Mouse (Mus musculus) stomach, embryonic 15.5 days (tissue): ENCODE measurements around the gene Ola1. TPM values are rescaled to one million over a fixed set of nuclear protein-coding genes. Genes with fewer than 3 reads are reported as not detected.

ENCODE experiments used
- ATAC-seq: fragments of 200-750 bp; cut with Nextera tagmentation; 2 replicates; pipeline ENCODE4 v1.8.0; 2017; ENCODE audit warnings: low read depth, moderate number of reproducible peaks, moderate TSS enrichment; ENCODE audit not compliant: insufficient read depth, low FRiP score
- H3K27ac ChIP-seq: fragments of 300-500 bp; sonication (generic); 2 replicates; pipeline ENCODE4 v1.5.1; 2015; ENCODE audit warnings: mild to moderate bottlenecking, inconsistent platforms
- H3K27me3 ChIP-seq: fragments of 300-500 bp; sonication (generic); replicated peaks from 2 replicates; pipeline ENCODE4 v1.6.1; 2015; ENCODE audit warnings: inconsistent platforms
- H3K36me3 ChIP-seq: fragments of 300-500 bp; sonication (generic); 2 replicates; pipeline ENCODE4 v1.6.1; 2015; ENCODE audit warnings: inconsistent platforms
- H3K4me1 ChIP-seq: fragments of 300-500 bp; sonication (generic); 2 replicates; pipeline ENCODE4 v1.6.1; 2015; ENCODE audit warnings: inconsistent platforms
- H3K4me2 ChIP-seq: fragments of 300-500 bp; sonication (generic); 2 replicates; pipeline ENCODE4 v1.6.1; 2015; ENCODE audit warnings: mild to moderate bottlenecking, inconsistent platforms
- H3K4me3 ChIP-seq: fragments of 300-500 bp; sonication (generic); replicated peaks from 2 replicates; pipeline ENCODE4 v1.5.1; 2015; ENCODE audit warnings: inconsistent platforms
- H3K9ac ChIP-seq: fragments of 300-500 bp; sonication (generic); 2 replicates; pipeline ENCODE4 v1.6.1; 2015; ENCODE audit warnings: inconsistent platforms
- H3K9me3 ChIP-seq: fragments of 300-500 bp; sonication (generic); 2 replicates; pipeline ENCODE4 v1.6.1; 2016; ENCODE audit warnings: inconsistent platforms
- WGBS: fragments of 180-500 bp; shearing (Covaris S2); methylation state at CpG from one replicate; pipeline ENCODE4 v1.1.7; 2015; 5-methylcytosine and 5-hydroxymethylcytosine counted together
- polyA plus RNA-seq: library from polyadenylated mRNA; unstranded; fragments of >200 nt; fragmentation: Nextera tagmentation; extraction: Ambion mirVana; gene quantifications from 2 replicates; pipeline ENCODE4 v1.2.1, GENCODE M21; 2015

Gene Ola1
- polyA plus RNA-seq, 1 experiment from 2014 or later = 77.3 TPM

- Histone ChIP-seq H3K4me2 (no peak overlapping the region), H3K27me3 (no peaks in the 10 kb centered on the region), H3K9ac (no peak overlapping the region), H3K9me3 (no peaks in the 10 kb centered on the region), H3K27ac (no peak overlapping the region), H3K4me1 (peaks cover 4% of the 10 kb centered on the region; the same call in 1 of the 2 replicates), H3K36me3 (no peaks in the 10 kb centered on the region), H3K4me3 (no peak overlapping the region)
- ATAC-seq = no peak
- WGBS = 57% methylated on average over 2 of the region's 2 CpGs
Observed at GRCm38 (mm10) chr2:73143732-73144131, 75.0 kb downstream of the Ola1 start.

DNA sequence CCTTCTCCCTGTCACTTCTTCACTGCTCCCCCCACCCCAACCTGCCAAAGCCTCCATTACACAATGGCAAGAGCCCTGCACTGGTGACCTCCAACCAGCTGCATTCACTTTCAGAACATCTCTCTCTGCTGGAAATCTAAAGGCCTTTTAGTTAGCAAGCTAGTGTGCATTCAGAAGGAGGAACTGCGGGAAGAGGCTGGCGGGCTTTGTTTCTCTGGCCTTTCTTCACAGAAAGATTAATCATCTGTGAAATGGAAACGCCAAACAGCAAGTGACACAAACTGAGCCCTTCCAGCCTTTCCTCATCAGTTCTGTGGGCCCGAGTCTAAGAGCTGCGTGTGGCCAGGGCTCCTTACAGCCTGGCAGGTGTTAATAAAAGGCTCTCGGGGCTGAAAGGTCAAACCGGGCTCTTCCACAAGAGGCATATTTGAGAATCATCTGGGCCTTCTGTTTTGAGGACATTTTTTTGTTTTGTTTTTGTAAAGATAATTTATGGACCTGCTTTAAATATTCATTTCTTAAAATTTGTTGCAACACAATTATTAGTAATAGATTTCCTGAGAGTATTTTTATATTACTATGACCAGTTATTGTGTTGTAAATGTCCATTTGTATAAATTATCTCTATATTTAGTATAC, 75.8 kb downstream of the Ola1 start:
- no peak for ATAC-seq
- WGBS = 24% methylated on average over 7 of the region's 7 CpGs
- peaks cover 4% of the 10 kb centered on the region; the same call in 1 of the 2 replicates for H3K4me1 ChIP-seq

DNA sequence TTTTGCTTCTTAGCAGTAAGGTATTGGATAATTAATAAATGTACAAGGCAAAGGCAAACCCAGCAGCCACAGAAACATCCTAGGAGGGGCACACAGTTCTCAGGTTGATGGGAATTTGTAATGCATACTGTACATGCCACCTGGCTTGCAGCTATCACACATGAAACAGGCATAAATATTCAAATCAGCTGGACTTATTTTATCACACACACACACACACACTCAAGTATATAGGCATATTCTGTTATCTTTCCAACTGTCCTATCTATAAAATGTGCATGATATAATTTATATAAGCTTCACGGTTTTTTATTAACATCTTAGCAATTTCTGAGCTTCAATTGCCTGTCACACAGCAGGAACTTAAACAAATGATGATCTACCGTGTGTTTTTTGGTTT, 85.8 kb downstream of the Ola1 start:
- H3K4me3 ChIP-seq = no peak overlapping the region
- no peaks in the 10 kb centered on the region for H3K36me3 ChIP-seq
- H3K27me3 ChIP-seq = no peaks in the 10 kb centered on the region
- no peaks in the 10 kb centered on the region for H3K4me1 ChIP-seq
- WGBS = 84% methylated on average over 2 of the region's 2 CpGs
- ATAC-seq = no peak; the same call in 1 of the 2 replicates
- no peaks in the 10 kb centered on the region for H3K9me3 ChIP-seq
- H3K9ac ChIP-seq = no peak overlapping the region
- H3K27ac ChIP-seq = no peak overlapping the region
- no peak overlapping the region for H3K4me2 ChIP-seq

More for the DNA sequence above, 75.8 kb downstream of the Ola1 start:
- Histone ChIP-seq H3K27me3 (no peaks in the 10 kb centered on the region), H3K9ac (no peak overlapping the region), H3K27ac (no peak overlapping the region), H3K9me3 (no peaks in the 10 kb centered on the region), H3K4me3 (no peak overlapping the region), H3K4me2 (no peak overlapping the region), H3K36me3 (no peaks in the 10 kb centered on the region)

- WGBS = 53% methylated on average over 1 of the region's 1 CpGs
- Histone ChIP-seq H3K9me3 (no peaks in the 10 kb centered on the region), H3K27ac (no peak overlapping the region), H3K27me3 (no peaks in the 10 kb centered on the region), H3K9ac (no peak overlapping the region), H3K36me3 (no peaks in the 10 kb centered on the region), H3K4me3 (no peak overlapping the region), H3K4me2 (no peak overlapping the region), H3K4me1 (no peaks in the 10 kb centered on the region)
- no peak for ATAC-seq
Observed at GRCm38 (mm10) chr2:73127686-73128085, 91.0 kb downstream of the Ola1 start.

- no peak overlapping the region for H3K4me2 ChIP-seq
- H3K4me3 ChIP-seq = no peak overlapping the region
- 87% methylated on average over 2 of the region's 2 CpGs for WGBS
- H3K36me3 ChIP-seq = no peaks in the 10 kb centered on the region
- no peak for ATAC-seq
- H3K4me1 ChIP-seq = no peaks in the 10 kb centered on the region
- H3K27me3 ChIP-seq = no peaks in the 10 kb centered on the region
- H3K9ac ChIP-seq = no peak overlapping the region
- H3K9me3 ChIP-seq = no peaks in the 10 kb centered on the region
- no peak overlapping the region for H3K27ac ChIP-seq
Observed at GRCm38 (mm10) chr2:73118781-73119180, 99.9 kb downstream of the Ola1 start.

- H3K36me3 ChIP-seq = no peaks in the 10 kb centered on the region
- H3K27me3 ChIP-seq = no peaks in the 10 kb centered on the region
- 81% methylated on average over 5 of the region's 5 CpGs for WGBS
- H3K4me2 ChIP-seq = no peak overlapping the region
- no peak for ATAC-seq
- no peak overlapping the region for H3K4me3 ChIP-seq
- H3K4me1 ChIP-seq = no peaks in the 10 kb centered on the region
- no peak overlapping the region for H3K27ac ChIP-seq
- H3K9ac ChIP-seq = no peak overlapping the region
- no peaks in the 10 kb centered on the region for H3K9me3 ChIP-seq
Observed at GRCm38 (mm10) chr2:73107089-73107488, 111.6 kb downstream of the Ola1 start.

DNA sequence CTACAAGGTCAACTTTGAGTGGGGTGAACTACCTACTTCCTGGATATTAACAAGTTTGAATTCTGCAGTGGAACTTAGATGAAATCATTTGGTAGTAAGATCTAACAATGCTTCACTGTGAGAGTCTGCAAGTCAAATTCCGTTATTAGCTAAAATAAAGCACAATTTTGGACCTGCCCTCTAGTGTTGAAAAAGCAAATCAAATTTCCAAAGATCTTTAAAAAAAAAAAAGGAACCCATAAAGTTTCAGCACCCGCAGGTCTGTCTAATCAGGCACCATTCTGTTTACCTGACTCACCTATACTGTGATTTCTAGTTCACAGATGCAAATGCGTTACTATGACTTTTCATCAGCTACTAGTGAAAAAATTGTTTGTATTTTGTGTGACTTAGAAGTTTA, 122.2 kb downstream of the Ola1 start:
- no peak overlapping the region for H3K4me2 ChIP-seq
- H3K27ac ChIP-seq = no peak overlapping the region
- H3K9me3 ChIP-seq = no peaks in the 10 kb centered on the region
- H3K4me1 ChIP-seq = no peaks in the 10 kb centered on the region
- ATAC-seq = no peak
- no peak overlapping the region for H3K9ac ChIP-seq
- WGBS = 70% methylated on average over 3 of the region's 3 CpGs
- 0 out of 2 replicates have a peak, but pooled peaks cover 3% of the 10 kb centered on the region for H3K36me3 ChIP-seq
- H3K27me3 ChIP-seq = no peaks in the 10 kb centered on the region
- no peak overlapping the region for H3K4me3 ChIP-seq

DNA sequence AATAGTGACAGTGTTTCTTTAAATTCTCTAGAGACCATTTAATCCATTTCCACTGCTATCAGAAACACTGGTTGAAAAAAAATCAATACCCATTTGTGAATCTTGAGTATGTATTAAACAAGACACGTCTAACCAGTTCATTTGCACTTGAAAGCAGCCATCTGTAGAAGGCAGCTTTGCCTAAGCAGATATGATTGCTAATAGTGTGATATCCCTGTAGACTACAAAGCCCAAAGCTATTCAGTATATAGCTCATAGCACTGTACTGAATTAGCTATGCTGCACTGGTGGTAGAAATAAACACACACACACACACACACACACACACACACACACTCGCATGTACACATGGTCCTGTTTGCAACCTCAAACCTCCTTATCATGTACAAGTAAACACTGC, 123.4 kb downstream of the Ola1 start:
- 45% methylated on average over 2 of the region's 2 CpGs for WGBS
- Histone ChIP-seq H3K4me2 (no peak overlapping the region), H3K27ac (no peak overlapping the region), H3K9ac (no peak overlapping the region), H3K36me3 (0 out of 2 replicates have a peak, but pooled peaks cover 3% of the 10 kb centered on the region), H3K4me3 (no peak overlapping the region), H3K4me1 (no peaks in the 10 kb centered on the region), H3K27me3 (no peaks in the 10 kb centered on the region), H3K9me3 (no peaks in the 10 kb centered on the region)
- ATAC-seq = no peak

DNA sequence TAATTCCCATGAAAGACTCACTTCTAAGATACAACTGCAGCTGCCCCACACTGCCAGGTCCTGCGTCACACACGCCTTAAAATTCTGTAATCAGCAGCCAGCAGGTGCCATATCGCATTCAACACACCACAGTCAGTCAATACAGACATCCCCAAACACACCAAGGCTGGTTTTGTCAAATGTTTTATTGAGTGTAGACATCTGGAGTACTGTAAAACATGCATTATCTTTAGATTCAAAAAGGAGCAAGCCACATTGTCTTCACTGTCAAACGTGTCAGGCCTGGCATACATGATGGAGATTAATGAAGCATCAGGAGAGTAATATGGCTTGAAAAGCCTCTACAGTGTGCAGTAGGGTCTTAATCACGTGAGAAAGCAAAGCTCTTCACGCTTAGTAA, 125.7 kb downstream of the Ola1 start:
- Histone ChIP-seq H3K9me3 (no peaks in the 10 kb centered on the region), H3K4me1 (0 out of 2 replicates have a peak, but pooled peaks cover 6% of the 10 kb centered on the region), H3K4me3 (no peak overlapping the region), H3K4me2 (no peak overlapping the region), H3K36me3 (0 out of 2 replicates have a peak, but pooled peaks cover 3% of the 10 kb centered on the region), H3K27ac (no peak overlapping the region), H3K9ac (no peak overlapping the region), H3K27me3 (no peaks in the 10 kb centered on the region)
- peak; percentile 96 for ATAC-seq
- WGBS = 72% methylated on average over 6 of the region's 6 CpGs

DNA sequence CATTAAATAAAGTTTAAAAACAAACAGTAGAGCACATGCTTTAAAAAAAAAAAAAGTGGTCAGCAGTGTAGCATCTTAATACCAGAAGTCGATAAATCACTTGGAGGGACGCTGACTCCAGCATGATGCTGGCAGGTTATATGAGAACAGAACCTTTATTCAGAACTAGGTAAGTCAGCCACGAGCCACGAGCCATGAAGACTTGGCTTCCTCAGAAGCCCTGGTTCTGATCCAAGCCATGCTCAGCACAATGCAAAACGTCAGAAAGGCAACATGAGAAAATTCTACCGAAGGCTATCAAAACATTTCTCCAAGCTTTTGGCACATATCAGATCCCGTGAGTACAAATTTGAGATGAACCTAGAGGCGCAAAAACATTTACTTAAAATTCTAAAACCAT, 127.4 kb downstream of the Ola1 start:
- WGBS = 79% methylated on average over 8 of the region's 8 CpGs
- no peak for ATAC-seq

GRCm38 (mm10) chr2:73087641-73088040, 131.1 kb downstream of the Ola1 start:
- H3K36me3 ChIP-seq = 0 out of 2 replicates have a peak, but pooled peaks cover 3% of the 10 kb centered on the region
- H3K9ac ChIP-seq = no peak overlapping the region
- WGBS = 64% methylated on average over 3 of the region's 3 CpGs
- H3K27me3 ChIP-seq = no peaks in the 10 kb centered on the region
- H3K4me2 ChIP-seq = no peak overlapping the region
- no peak overlapping the region for H3K27ac ChIP-seq
- no peak for ATAC-seq
- H3K4me3 ChIP-seq = no peak overlapping the region
- H3K9me3 ChIP-seq = no peaks in the 10 kb centered on the region
- peaks cover 15% of the 10 kb centered on the region for H3K4me1 ChIP-seq

More for the DNA sequence above, 127.4 kb downstream of the Ola1 start:
- H3K4me2 ChIP-seq = no peak overlapping the region
- 0 out of 2 replicates have a peak, but pooled peaks cover 3% of the 10 kb centered on the region for H3K36me3 ChIP-seq
- H3K4me1 ChIP-seq = peaks cover 9% of the 10 kb centered on the region; the same call in 1 of the 2 replicates
- no peak overlapping the region for H3K9ac ChIP-seq
- H3K27me3 ChIP-seq = no peaks in the 10 kb centered on the region
- no peak overlapping the region for H3K27ac ChIP-seq
- H3K9me3 ChIP-seq = no peaks in the 10 kb centered on the region
- H3K4me3 ChIP-seq = no peak overlapping the region

- no peak overlapping the region for H3K4me3 ChIP-seq
- H3K9me3 ChIP-seq = no peaks in the 10 kb centered on the region
- no peak overlapping the region for H3K27ac ChIP-seq
- H3K27me3 ChIP-seq = no peaks in the 10 kb centered on the region
- 22% methylated on average over 8 of the region's 8 CpGs for WGBS
- no peak overlapping the region for H3K4me2 ChIP-seq
- no peaks in the 10 kb centered on the region for H3K36me3 ChIP-seq
- no peak overlapping the region for H3K9ac ChIP-seq
- peak; percentile 60; the same call in 1 of the 2 replicates for ATAC-seq
- peaks cover 15% of the 10 kb centered on the region for H3K4me1 ChIP-seq
Observed at GRCm38 (mm10) chr2:73085669-73086304, 132.9 kb downstream of the Ola1 start.
